Mouse (Mus musculus): Measurements from ENCODE around the gene Gtf2a1l. TPM values are rescaled to one million over a fixed set of nuclear protein-coding genes. Genes with fewer than 3 reads are reported as not detected.

The Gtf2a1l gene
- polyA plus RNA-seq, 1 experiment = not detected

DNA sequence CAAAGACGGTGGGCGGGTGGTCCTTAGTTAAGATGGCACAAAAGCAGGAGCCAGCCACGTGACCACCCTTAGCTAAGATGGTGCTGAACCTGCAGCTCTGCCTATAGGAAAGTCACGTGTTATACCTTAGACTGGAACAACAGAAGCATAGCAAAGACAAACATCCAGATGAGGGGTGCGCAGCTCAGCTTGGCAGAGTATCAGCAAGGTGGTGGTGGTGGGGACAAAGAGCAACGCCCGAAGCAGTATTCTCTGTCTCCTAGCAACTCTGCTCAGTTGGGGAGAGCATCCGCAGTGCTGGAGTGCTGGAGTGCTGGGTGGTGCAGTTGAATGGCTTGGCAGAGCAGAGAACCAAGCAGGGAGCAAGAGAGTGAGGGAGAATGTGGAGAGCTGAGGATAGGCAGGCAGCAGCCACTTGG lies 37.8 kb downstream of the Gtf2a1l start:
- no peaks in the 10 kb centered on the region for H3K79me2 ChIP-seq (ENCODE audit: control insufficient read depth, insufficient read depth)
- H3K27me3 ChIP-seq (ENCODE audit: control insufficient read depth, insufficient read depth, insufficient read length) = no peaks in the 10 kb centered on the region
- no peak overlapping the region for H3K4me2 ChIP-seq (ENCODE audit: low read depth)
- no peak overlapping the region for H3ac ChIP-seq (ENCODE audit: control insufficient read depth, insufficient read length)
- no peak overlapping the region for H3K4me3 ChIP-seq
- no peaks in the 10 kb centered on the region for H3K36me3 ChIP-seq (ENCODE audit: control insufficient read depth, insufficient read depth)
- TF ChIP-seq POLR2A (IDR thresholded peaks at IDR 0.05; ENCODE audit: insufficient read length, low read depth) = no peak
- TF ChIP-seq MYOD1 (IDR thresholded peaks at IDR 0.05; ENCODE audit: control insufficient read depth in 1 of 3, insufficient read length in 2 of 3, low read depth in 2 of 3) = no peak
- no peak for TF ChIP-seq SRF (IDR thresholded peaks at IDR 0.05; ENCODE audit: control insufficient read depth, insufficient read length, low read depth)
- no peak for TF ChIP-seq TCF12 (IDR thresholded peaks at IDR 0.05; ENCODE audit: insufficient read depth, poor library complexity, severe bottlenecking)
- no peak for TF ChIP-seq E2F4 (IDR thresholded peaks at IDR 0.05; ENCODE audit: insufficient read depth)

DNA sequence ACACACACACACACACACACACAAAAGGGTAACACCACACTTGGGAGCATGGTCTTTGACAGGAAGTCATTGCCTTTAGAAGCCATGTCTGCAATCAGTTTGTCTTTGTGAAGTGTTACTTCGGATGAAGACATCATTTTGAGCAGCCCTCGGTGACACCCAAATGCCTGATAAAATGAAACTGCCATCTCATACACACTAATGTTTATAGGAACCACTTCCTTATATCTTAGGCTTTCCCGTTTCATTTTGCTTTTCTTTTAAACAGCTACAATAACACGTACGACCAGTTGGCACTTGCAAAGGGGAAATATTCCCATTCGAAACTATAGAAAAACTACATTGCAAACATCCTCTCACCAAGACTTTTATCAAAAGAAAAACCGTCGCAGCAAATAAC lies 81.2 kb downstream of the Gtf2a1l start:
- H3ac ChIP-seq (ENCODE audit: control insufficient read depth, insufficient read length) = no peak overlapping the region
- no peak for TF ChIP-seq TCF3 (IDR thresholded peaks at IDR 0.05; ENCODE audit: insufficient read length, low read depth)
- no peak for TF ChIP-seq MYOD1 (IDR thresholded peaks at IDR 0.05; ENCODE audit: control insufficient read depth in 1 of 3, insufficient read length in 2 of 3, low read depth in 2 of 3)
- TF ChIP-seq CEBPB (IDR thresholded peaks at IDR 0.05; ENCODE audit: insufficient read depth, poor library complexity, severe bottlenecking) = no peak
- TF ChIP-seq REST (IDR thresholded peaks at IDR 0.05; ENCODE audit: insufficient read depth, insufficient read length) = no peak
- no peak for TF ChIP-seq SRF (IDR thresholded peaks at IDR 0.05; ENCODE audit: control insufficient read depth, insufficient read length, low read depth)
- no peak for TF ChIP-seq MYOG (IDR thresholded peaks at IDR 0.05; ENCODE audit: control insufficient read depth in 1 of 3, insufficient read depth in 1 of 3, insufficient read length in 2 of 3, low read depth in 2 of 3)
- no peak for TF ChIP-seq POLR2A (IDR thresholded peaks at IDR 0.05; ENCODE audit: insufficient read length, low read depth)
- no peak for TF ChIP-seq TCF12 (IDR thresholded peaks at IDR 0.05; ENCODE audit: insufficient read depth, poor library complexity, severe bottlenecking)
- no peak for TF ChIP-seq MAX (IDR thresholded peaks at IDR 0.05; ENCODE audit: low read depth)
- TF ChIP-seq USF1 (IDR thresholded peaks at IDR 0.05; ENCODE audit: low read depth) = no peak
- no peak for TF ChIP-seq E2F4 (IDR thresholded peaks at IDR 0.05; ENCODE audit: insufficient read depth)
- TF ChIP-seq POLR2AphosphoS2 (IDR thresholded peaks at IDR 0.05; ENCODE audit: insufficient read length, low read depth) = no peak
- no peak overlapping the region for H3K4me2 ChIP-seq (ENCODE audit: low read depth)
- no peak overlapping the region for H3K4me3 ChIP-seq
- H3K79me2 ChIP-seq (ENCODE audit: control insufficient read depth, insufficient read depth) = no peaks in the 10 kb centered on the region
- no peaks in the 10 kb centered on the region for H3K27me3 ChIP-seq (ENCODE audit: control insufficient read depth, insufficient read depth, insufficient read length)
- H3K36me3 ChIP-seq (ENCODE audit: control insufficient read depth, insufficient read depth) = no peaks in the 10 kb centered on the region

DNA sequence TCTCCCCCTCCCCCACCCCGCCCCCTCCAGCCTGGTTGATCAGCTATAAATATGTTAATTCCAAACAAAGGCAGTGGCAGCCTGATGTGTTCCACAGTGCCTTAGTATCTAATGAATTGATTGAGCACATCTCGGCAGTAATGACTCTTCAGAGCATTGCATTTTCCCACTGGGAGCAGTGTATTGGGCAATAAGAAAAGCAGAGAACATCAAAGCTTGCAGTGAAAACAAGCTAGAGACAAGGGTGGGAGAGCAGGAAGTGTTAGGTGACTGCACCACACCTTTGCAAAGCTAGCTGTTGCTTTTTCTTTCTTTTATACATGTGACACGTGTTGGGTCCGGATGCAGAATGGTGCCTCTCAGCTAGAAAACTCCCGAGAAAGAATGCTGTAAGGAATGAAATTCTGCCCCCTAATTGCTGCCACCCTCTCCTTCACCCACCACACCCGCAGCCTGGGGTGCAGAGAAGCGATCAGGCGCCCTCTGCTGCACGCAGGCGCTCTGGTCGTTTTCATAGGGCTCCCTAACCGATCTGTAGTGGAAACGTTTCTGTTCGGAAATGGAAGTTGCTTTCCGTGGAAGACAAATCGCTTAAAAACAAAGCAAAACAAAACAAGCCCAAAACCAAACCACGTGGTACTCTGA lies 84.5 kb downstream of the Gtf2a1l start:
- H3K4me3 ChIP-seq = no peak overlapping the region
- no peaks in the 10 kb centered on the region for H3K36me3 ChIP-seq (ENCODE audit: control insufficient read depth, insufficient read depth)

DNA sequence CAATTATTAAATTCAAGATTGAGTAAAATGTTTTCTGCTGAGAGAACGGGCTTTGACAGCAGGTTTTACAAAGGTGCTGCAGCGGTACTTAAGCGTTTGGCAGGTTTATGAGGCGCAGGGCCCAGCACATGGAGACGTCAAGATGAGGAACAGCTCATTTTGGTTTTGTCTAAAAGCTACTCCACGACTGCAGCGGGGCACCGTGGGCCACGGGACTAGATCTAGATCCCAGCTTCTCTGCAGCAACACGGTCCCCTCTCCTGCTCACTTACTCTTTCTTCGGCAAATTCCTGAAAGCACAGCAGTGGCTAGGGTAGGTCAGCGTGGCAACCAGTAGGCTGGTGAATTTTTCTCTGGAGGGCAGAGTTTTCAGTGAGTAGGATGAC lies 85.0 kb downstream of the Gtf2a1l start:
- peak overlapping the region; percentile 48 for H3K4me2 ChIP-seq (ENCODE audit: low read depth)
- H3K79me2 ChIP-seq (ENCODE audit: control insufficient read depth, insufficient read depth) = no peaks in the 10 kb centered on the region
- TF ChIP-seq MYOG (IDR thresholded peaks at IDR 0.05; ENCODE audit: control insufficient read depth in 1 of 3, insufficient read depth in 1 of 3, insufficient read length in 2 of 3, low read depth in 2 of 3) = no peak
- no peak for TF ChIP-seq MYOD1 (IDR thresholded peaks at IDR 0.05; ENCODE audit: control insufficient read depth in 1 of 3, insufficient read length in 2 of 3, low read depth in 2 of 3)
- TF ChIP-seq MAX (IDR thresholded peaks at IDR 0.05; ENCODE audit: low read depth) = no peak
- no peak for TF ChIP-seq TCF12 (IDR thresholded peaks at IDR 0.05; ENCODE audit: insufficient read depth, poor library complexity, severe bottlenecking)
- no peak for TF ChIP-seq E2F4 (IDR thresholded peaks at IDR 0.05; ENCODE audit: insufficient read depth)
- TF ChIP-seq SRF (IDR thresholded peaks at IDR 0.05; ENCODE audit: control insufficient read depth, insufficient read length, low read depth) = no peak
- TF ChIP-seq CEBPB (IDR thresholded peaks at IDR 0.05; ENCODE audit: insufficient read depth, poor library complexity, severe bottlenecking) = no peak
- TF ChIP-seq TCF3 (IDR thresholded peaks at IDR 0.05; ENCODE audit: insufficient read length, low read depth) = no peak
- TF ChIP-seq POLR2AphosphoS2 (IDR thresholded peaks at IDR 0.05; ENCODE audit: insufficient read length, low read depth) = no peak
- no peak for TF ChIP-seq POLR2A (IDR thresholded peaks at IDR 0.05; ENCODE audit: insufficient read length, low read depth)
- no peak for TF ChIP-seq USF1 (IDR thresholded peaks at IDR 0.05; ENCODE audit: low read depth)
- H3K36me3 ChIP-seq (ENCODE audit: control insufficient read depth, insufficient read depth) = no peaks in the 10 kb centered on the region
- H3ac ChIP-seq (ENCODE audit: control insufficient read depth, insufficient read length) = no peak overlapping the region
- no peaks in the 10 kb centered on the region for H3K27me3 ChIP-seq (ENCODE audit: control insufficient read depth, insufficient read depth, insufficient read length)
- no peak overlapping the region for H3K4me3 ChIP-seq

More for the DNA sequence above, 84.5 kb downstream of the Gtf2a1l start:
- peak overlapping the region; percentile 48 for H3K4me2 ChIP-seq (ENCODE audit: low read depth)
- no peak for TF ChIP-seq USF1 (IDR thresholded peaks at IDR 0.05; ENCODE audit: low read depth)
- no peak for TF ChIP-seq TCF3 (IDR thresholded peaks at IDR 0.05; ENCODE audit: insufficient read length, low read depth)
- no peak for TF ChIP-seq POLR2A (IDR thresholded peaks at IDR 0.05; ENCODE audit: insufficient read length, low read depth)
- no peak for TF ChIP-seq E2F4 (IDR thresholded peaks at IDR 0.05; ENCODE audit: insufficient read depth)
- TF ChIP-seq MYOG (IDR thresholded peaks at IDR 0.05; ENCODE audit: control insufficient read depth in 1 of 3, insufficient read depth in 1 of 3, insufficient read length in 2 of 3, low read depth in 2 of 3) = no peak
- no peak for TF ChIP-seq CEBPB (IDR thresholded peaks at IDR 0.05; ENCODE audit: insufficient read depth, poor library complexity, severe bottlenecking)
- TF ChIP-seq POLR2AphosphoS2 (IDR thresholded peaks at IDR 0.05; ENCODE audit: insufficient read length, low read depth) = no peak
- no peak for TF ChIP-seq REST (IDR thresholded peaks at IDR 0.05; ENCODE audit: insufficient read depth, insufficient read length)
- no peak for TF ChIP-seq MYOD1 (IDR thresholded peaks at IDR 0.05; ENCODE audit: control insufficient read depth in 1 of 3, insufficient read length in 2 of 3, low read depth in 2 of 3)
- no peak for TF ChIP-seq SRF (IDR thresholded peaks at IDR 0.05; ENCODE audit: control insufficient read depth, insufficient read length, low read depth)
- TF ChIP-seq TCF12 (IDR thresholded peaks at IDR 0.05; ENCODE audit: insufficient read depth, poor library complexity, severe bottlenecking) = no peak
- no peak for TF ChIP-seq MAX (IDR thresholded peaks at IDR 0.05; ENCODE audit: low read depth)
- H3K27me3 ChIP-seq (ENCODE audit: control insufficient read depth, insufficient read depth, insufficient read length) = no peaks in the 10 kb centered on the region
- no peak overlapping the region for H3ac ChIP-seq (ENCODE audit: control insufficient read depth, insufficient read length)
- no peaks in the 10 kb centered on the region for H3K79me2 ChIP-seq (ENCODE audit: control insufficient read depth, insufficient read depth)
